Mouse (Mus musculus) embryo, embryonic 10 days (tissue): Measurements from ENCODE around the gene Ttc34.

Source experiments
- DNase-seq: peaks from one replicate; pipeline ENCODE4 v3.0.0-alpha.2; 2015; ENCODE audit warnings: low spot score

The Ttc34 gene

DNA sequence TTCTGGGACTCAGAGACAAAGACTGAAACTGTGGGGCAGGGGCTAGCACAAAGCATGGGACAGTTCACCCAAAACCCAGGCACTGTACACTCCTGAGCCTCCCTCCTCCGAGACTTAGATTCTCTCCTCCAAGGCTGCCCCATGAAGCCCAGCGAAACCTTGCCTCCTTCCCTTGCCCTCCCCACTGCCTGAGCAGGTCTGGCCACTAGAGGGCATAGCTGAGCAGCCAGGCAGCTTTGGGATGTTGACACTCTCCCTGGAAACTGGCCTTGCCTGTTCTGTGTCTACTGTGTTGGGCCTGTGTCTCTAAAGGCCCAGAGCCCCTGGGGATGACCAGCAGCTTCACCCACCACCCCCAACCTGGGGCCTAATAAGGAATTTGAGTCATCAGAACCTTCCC is at the start of gene Ttc34:
Gene Ttc34, plus strand, starts transcription at position 290 of the 400 bp plus-strand sequence.
- DNase-seq = peak; percentile 60

DNA sequence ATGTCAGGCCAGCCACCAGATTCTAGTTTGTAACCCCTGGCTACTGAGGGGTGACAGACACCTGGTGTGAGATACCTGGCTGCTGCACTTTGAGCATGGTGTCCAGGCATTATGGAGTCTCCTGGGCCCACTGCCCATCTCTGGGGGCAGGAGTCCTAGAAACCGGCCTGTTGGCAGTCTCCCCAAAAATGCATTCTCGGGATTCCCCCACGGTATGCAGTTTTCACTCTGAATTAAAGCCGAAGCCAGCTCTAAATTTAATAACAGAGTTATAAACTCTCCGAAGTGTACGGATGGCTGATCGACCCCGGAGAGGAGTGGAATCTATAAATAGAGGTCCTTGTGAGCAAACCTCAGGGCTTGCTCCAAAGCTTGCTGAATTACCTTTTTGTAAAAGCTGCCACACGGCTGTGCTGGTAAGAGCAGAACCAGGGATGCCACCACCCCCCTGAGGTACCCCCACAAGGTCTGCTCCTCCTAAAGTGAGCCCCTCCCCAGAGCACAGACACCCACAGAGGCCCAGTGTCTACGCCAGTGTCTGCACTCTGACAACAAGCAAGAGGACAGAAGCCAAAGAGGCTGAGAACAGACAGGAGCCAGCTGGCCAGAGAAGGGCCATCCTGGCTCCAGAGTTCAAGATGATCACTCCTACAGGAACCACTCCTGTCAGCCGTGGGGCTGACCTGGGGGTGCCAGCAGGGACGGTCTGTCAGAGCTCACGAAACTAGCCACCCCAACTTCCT is 49.1 kb upstream of the Ttc34 start:
- no peak for DNase-seq

DNA sequence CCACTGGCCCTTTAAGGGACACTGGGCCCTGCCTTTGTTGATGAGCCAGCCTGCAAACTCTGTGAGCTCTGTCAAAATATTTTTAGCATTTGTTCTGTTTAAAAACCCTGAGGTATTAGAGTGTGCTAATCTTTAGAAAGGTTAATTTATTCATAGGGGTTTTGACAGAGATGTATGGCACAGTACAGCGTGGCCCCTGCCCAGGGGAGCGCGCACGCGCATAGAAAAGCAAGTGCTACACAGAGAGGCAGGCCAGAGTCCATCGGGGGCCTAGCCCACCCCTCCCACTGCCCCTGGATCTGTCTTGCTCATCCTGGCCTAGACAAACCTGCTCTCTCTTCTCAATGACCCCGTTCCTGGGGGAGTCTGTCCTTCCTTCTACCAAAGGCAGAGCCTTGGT is 45.4 kb upstream of the Ttc34 start:
- DNase-seq = no peak

DNA sequence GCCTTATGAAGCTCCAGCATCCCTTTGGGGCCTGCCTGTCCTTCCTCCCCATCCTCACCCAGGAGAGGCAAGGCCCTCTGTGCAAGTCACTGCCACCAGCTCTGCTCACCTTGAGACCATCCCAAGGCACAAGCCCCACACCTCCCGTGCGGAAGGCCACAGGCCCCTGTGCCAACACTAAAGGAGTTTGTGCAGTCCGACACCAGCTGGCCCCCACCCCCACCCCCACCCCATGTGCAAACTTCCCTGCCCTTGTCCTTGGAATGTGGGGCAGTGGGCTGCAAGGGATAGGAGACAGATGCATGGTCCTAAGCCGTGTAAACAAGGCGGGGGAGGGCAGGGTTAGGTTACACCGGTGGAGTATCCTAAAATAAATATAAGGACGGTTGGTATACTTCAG is 43.8 kb upstream of the Ttc34 start:
- DNase-seq = no peak

DNA sequence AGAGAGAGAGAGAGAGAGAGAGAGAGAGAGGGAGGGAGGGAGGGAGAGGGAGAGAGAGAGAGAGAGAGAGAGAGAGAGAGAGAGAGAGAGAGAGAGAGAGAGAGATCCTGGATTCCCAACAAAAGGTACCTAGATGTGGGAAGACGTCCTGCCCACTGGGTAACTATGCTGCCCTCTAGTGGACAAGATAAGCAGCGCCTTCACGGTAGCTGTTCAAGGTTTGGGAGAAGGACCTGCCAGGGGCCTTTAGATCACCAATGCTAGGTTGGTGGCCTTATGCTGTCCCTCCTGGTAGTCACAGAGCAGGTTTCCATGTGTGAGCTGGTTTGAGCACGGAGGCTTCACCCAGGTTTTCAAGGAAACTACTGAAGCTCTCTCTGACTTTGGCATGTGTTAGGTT is 39.4 kb upstream of the Ttc34 start:
- DNase-seq = peak; percentile 89

DNA sequence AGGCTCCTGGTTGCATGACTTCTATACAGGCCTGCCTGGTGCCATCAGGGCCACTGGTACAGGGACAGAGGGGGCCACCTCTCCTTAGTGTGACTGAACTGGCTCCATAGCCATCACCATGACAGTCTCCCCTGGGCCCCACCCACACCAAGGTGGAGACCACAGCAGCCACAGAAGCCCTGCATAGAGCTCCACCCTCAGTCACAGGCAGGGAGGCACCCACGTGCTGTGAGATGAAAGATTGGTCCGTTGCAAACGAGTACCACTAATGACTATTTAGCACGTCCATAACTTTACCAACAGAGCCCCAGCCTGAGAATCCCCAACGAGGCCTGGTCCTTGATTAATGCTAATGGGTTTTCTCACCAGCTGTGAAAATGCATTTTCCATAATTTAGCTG is 36.7 kb upstream of the Ttc34 start:
- no peak for DNase-seq

DNA sequence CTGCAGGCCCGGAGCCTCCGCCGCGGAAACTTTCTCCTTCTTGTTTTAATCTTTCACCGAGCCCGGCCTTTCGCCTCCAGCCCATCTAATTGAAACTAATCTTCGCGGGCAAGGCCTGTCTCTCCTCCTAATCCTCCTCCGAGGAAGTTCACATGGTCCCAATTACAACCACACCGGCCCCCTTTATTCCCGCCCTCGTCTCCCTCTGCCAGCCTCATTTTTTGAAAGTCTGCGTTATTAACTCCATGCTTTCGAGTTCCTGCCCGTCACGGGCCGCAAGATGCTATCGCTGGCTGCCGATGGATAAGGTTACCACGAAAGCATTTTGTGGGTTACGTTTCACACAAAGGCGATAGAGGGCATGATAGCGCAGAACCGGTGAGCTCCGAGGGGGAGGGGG is 35.0 kb upstream of the Ttc34 start:
- DNase-seq = peak; percentile 74

DNA sequence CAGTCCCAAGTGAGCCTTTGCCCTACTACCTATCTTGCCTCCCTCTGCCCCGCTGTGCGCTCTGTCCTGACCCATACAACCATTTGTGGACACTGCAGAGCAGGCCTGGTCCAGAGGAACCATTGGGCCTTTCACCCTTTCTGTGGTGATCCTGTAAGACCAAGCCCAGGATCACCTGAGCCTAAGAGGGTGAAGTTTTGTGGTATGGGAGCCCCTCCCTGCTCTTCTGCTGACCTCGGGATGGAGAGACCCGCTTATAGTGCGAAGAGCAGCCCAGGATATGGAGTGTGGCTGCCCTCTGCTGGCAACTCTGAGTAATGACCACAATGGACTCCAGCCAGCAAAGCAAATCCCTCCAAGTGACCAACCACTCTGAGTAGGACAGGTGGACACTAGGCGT is 11.6 kb upstream of the Ttc34 start:
- peak; percentile 87 for DNase-seq

DNA sequence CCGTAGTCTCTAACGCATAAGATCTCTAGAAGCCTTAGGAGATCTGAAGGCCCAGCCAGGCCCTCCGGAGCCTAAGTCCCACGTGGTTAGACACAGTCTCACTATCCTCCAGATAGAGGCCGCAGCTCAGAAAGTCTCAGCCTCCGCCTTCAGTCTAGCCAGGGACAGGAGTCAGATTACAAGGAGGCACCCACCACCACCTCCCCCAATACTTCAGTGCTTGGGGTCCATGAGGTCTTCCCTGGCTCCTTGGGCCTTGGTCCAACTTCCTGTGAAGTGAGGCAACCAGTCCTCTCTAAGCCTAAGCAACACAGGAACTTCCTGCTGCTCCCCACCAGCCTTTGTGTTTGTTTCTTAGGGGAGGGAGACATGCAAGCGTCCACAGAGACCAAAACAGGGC is 11.0 kb upstream of the Ttc34 start:
- DNase-seq = no peak

DNA sequence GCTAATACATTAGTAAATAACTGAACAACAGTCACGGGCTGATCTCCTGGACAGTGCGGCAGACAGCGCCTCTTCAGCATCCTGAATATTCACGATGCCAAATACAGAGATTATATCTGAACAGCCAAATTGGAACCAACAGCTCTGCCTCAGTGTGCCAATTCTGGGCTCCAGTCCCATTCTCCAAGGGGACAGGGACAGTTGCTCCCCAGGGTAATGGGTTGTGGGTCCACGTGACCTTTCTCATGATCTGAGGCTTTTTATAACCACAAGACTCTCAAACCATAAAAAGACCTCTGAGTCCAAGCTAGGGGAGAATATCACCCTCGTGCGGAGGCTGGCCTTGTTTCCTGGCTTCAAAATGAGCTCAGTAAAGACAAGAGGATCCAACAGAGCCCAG is 10.1 kb upstream of the Ttc34 start:
- DNase-seq = no peak

DNA sequence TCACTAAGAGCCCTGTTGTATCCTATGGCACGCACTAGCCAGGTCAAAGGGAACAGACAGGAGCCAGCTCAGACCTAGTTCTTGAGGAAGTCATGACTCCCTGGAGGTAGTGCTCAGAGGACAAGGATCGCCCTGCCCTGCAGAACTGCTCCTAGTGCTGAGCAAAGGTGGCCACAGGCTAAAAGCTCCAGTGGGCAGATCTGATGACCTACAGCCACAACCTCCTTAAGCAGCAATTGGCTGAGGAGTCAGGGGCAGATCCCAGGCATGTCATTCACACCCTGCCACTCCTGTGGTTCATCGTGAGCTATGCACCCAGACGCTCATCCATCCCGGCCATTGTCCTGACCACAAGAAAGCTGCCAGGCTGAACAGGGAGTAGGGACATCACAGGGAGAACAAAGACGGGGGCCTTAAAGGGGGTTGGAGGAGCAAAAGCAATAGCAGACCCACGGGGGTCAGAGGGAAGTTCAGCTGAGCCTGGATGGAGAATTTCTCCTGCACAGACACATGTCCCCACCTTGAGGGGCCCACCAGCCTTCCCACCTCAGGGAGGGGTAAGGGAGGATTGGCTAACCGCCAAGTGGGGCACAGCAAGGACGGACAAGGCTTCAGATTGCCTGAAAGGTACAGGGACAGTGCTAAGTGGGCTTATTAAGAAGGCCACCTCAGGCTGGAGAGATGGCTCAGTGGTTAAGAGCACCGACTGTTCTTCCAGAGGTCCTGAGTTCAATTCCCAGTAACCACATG is 9.2 kb upstream of the Ttc34 start:
- peak; percentile 13 for DNase-seq

DNA sequence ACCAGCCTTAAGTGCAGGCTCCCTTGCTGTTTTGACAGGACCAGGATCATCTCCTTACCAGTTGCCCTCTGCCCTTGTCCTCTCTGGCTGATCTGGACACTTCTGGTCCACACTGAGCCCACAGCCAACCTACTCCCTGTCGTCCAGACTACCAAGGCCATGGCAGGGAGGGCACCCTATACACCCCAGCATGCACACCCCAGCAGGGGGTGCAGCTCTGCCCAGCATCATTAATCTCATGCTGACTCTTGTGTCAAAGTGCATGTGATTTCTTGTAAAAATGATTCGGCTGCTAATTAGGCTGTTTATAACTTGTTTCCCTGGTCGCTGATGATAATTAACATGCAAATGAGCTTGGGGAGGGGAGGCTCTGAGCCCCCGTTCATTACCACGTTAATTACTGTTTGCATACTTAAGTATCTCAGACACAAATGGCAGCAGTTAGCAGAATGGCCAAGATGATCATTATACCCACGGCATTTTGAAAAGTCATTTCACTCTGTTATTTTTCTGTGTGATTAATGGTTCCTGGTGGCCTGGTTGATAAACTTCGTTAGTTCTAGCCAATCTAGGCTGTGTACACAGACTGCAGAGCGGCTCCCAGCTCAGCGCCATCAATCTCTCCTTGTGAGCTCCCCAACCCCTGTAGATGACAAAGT is 5.2 kb upstream of the Ttc34 start:
- no peak for DNase-seq

DNA sequence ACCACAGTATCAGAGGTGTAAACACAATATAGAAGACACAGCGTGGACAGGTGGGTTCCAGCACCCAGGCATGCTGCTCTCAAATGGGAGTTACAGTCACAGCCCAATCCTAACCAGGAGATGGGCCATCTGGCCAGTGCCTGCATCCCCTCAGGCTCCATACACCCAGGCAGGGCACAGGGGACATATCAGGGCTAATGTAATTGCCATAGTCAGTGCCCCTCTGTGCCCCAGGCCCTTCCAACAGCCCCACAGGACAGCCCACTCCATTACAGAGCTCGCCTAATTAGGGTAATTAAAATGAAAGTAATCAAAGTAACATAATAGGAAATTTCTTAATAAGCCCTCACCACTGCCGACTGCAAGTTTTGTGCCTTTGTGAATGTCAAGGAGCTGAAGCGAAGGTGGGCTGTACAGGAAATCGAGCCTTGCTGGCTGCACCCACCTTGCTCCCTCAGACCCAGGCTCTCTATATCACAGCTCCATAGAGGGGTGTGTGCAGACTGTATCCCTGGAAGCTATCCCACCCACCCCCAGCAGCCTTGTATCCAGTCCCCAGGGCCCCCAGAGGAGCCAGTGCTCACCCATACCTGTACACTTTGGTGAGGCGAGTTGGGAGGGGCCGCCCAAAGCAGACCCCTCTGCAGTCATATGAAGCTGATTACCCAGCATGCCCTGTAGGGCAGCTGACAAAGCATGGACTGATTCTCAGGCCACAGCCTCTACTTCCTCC is 910 bp upstream of the Ttc34 start:
- DNase-seq = no peak

DNA sequence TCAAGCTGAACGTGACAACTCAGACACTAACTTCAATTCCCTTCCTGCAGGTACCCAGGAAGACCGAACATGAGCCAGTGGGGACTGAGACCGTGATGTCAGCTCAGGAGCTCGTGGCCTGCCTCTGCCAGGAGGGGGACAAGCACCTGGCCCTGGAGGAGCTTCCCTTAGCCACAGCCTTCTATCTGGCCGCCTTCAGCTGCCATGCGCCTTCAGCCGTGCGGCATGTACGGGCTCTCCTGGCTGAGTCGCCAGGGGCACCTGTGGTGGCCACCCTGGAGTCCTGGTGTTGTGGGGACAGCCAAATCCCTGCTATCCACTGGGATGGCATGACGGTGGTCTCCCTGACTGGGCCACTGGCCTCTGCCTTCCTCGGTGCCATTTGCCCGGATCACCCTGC is 1.5 kb downstream of the Ttc34 start:
- no peak for DNase-seq

DNA sequence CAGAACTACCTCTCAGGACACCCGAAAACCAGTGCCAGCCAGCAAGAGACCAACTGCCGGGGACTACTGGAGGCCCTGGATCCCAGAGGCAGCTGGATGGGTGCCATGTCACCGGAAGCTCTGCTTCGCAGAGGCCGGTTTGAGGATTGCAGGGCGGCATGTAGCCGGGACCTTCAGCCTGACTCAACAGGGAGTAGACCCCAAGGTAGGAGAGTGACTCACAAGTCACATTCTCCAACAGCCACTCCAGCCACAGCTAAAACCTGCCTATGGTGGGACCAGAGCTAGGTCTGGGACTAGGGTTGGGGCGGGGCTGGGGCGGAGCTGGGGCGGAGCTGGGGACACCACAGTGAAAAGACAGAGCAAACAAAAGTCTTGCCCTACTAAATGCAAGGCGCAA is 2.1 kb downstream of the Ttc34 start:
- no peak for DNase-seq

DNA sequence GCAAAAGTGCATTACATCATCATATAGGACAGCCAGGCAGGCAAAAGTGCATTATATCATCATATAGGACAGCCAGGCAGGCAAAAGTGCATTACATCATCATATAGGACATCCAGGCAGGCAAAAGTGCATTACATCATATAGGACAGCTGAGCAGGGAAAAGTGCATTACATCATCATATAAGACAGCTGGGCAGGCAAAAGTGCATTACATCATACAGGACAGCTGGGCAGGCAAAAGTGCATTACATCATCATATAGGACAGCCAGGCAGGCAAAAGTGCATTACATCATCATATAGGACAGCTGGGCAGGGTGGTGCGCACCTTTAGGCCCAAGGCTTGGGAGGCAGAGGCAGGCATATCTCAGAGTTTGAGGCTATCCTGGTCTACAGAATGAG is 15.4 kb downstream of the Ttc34 start:
- DNase-seq = no peak

DNA sequence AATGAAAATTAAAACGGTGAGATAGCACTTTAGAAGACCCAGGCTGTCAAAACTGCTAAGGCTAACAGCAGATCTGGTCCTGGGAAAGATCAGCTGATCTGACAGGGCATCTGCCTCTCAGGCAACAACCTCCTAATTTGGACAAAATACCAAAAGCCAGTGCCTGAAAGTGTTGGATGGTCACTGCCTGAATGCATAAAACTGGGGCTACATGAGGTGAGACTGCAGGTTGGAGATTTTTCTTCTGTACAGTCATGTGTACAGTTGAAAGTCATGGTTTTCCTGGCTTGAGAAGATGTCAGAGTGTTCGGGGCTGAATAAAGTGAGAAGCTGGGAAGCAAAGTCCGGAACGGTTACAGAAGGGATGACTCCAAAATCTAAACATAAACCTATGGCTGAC is 16.6 kb downstream of the Ttc34 start:
- no peak for DNase-seq

DNA sequence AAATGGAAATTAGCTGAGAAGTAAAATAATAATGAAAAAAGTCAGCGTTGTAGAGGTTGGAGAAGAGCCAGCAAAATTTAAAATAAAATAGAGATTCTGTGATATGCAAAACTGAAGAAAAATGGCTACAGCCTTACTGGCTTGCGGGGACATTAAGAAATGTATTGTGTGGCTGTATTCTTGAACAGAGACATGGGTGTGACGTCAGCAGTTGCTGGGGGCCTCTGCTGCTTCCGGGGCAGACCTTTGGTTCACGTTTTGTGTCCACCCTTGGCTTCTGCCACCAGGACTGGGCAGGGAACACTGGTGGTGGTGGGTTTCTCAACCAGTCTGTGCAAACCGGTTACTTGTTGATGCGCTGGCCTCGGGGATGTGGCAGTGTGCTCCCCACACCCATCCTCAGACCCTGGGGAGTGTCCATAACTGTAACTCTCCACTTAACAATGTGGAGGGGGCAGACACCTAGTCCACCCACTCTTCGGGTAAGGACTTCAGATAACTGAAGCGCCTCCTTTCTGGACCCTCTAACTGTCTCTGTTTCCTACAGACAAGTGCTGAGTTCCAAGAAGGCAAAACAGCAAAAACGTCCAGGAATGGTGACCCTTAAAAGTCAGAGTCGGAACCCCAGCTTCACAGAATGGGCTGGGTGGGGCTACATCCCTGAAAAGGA is 17.6 kb downstream of the Ttc34 start:
- no peak for DNase-seq

DNA sequence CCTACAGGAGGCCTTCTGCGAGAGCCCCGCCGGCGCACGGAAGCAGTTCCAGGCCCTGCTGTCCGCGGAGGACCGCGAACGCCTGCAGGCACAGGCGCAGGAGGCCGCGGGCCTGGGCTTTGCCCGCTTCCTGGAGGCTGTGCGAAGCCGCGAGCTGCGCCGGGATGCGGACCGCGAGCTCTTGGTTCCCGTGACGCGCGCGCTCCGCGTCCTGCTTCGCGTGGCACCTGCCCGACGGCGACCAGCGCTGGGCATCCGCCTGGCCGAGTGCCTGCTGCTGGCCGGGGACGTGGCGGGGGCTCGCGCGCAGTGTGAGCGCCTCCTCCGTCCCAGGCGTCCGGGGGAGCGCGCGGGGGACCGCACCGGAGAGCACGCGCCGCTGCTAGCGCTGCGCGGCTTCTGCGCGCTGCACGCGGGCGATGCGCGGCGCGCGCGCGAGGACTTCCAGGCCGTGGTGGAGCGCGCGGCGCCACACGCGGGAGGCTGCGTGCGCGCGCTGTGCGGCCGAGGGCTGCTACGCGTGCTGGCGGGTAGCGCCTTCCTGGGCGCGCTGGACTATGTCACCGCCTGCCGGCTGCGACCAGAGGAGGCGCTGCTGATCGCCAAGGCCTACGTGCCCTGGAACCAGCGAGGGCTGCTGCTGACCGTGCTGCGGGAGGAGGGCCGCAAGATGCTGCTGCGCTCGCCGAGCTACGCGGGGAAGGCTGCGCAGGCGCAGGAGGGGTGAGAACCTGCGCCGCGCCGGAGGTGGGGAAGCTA is 18.6 kb downstream of the Ttc34 start:
- DNase-seq = peak; percentile 96

DNA sequence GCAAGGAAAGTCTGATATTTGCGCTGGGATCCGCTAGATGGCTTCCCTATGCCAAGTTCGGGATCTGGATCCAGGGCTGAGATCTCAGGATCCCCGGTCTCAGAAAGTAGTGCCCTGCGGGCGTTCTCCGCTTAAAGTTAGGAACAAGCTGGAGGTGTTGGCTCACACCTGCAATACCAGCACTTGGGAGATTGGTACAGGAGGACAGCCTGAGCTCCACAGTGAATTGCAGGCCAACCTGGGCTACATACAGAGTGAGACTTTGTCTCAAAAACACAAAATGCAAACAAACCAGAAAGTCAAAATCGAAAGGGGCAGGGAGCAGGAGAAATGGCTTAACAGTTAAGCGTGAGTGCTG is 19.2 kb downstream of the Ttc34 start:
- no peak for DNase-seq

DNA sequence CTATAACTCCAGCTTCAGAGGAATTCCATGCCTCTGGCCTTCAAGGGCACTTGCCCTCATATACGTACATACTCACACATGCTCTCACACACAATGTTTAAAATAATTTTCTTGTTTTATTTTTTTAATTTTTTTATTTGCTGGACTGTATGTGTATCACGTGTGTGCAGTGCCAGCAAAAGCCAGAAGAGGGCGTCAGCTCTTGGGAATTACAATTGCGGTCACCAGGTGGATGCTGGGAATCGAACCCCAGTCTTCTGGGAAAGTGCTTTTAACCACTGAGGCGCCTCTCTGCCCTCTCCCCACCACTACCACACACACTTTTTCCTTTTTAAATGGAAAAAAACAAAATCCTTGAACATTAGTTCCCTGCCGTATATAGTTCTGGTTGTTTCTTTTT is 19.6 kb downstream of the Ttc34 start:
- DNase-seq = no peak
